Mouse (Mus musculus): ENCODE results near the gene Foxo6.
A peak's percentile ranks its signal among the peaks of the same experiment; 100 is the strongest.

DNA sequence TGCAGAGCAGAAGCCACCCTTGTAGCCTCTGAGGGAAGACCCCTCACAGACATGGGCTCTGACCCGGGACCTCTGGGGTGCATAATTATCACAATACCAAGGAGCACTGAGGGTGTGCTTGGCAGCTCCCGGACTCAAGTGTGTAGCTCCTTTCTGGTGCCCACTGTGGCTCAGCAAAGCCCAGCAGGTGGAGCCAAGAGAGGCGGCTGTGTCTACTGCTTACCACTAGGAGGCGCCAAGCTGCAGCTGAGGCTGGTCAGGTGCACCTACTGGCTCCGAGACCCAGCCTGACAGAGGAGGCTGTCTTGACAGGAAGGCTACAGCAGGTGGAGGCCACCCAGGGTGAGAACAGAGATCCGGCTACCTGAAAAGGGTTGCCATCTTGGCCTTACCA lies 56.9 kb downstream of the Foxo6 start:
- TF ChIP-seq CTCF (IDR thresholded peaks at IDR 0.05): peak; percentile 100
- no peak for TF ChIP-seq EP300 (IDR thresholded peaks at IDR 0.05)
